Mouse (Mus musculus): Measurements from ENCODE around the gene Trp53i13. TPM values are rescaled to one million over a fixed set of nuclear protein-coding genes. Genes with fewer than 3 reads are reported as not detected.

The Trp53i13 gene
- polyA plus RNA-seq, 1 experiment from 2014 or later = 13.8 TPM

- Histone ChIP-seq H3K27me3 (replicated peaks; ENCODE audit: control insufficient read depth, insufficient read depth, low read length) (no peaks in the 10 kb centered on the region), H3K9me3 (ENCODE audit: control insufficient read depth, low read length) (no peaks in the 10 kb centered on the region), H3K36me3 (ENCODE audit: control insufficient read depth, insufficient read depth, low read length) (peaks cover 24% of the 10 kb centered on the region), H3K27ac (ENCODE audit: low read depth, low read length) (no peak overlapping the region), H3K9ac (ENCODE audit: low read depth, low read length) (peak overlapping the region; percentile 54), H3K4me3 (ENCODE audit: low read length) (peak overlapping the region; percentile 41), H3K4me2 (ENCODE audit: low read length) (peak overlapping the region; percentile 68), H3K4me1 (ENCODE audit: control insufficient read depth, insufficient read depth, low read depth, low read length) (peaks cover 11% of the 10 kb centered on the region)
- ATAC-seq = peak; percentile 60
- 21% methylated on average over 49 of the region's 49 CpGs for WGBS
These were observed 7.4 kb downstream of the Trp53i13 start for GRCm38 (mm10) chr11:77508068-77509021.

GRCm38 (mm10) chr11:77507426-77507825, 8.4 kb downstream of the Trp53i13 start:
- Histone ChIP-seq H3K27ac (ENCODE audit: low read depth, low read length) (no peak overlapping the region), H3K36me3 (ENCODE audit: control insufficient read depth, insufficient read depth, low read length) (peaks cover 27% of the 10 kb centered on the region), H3K9me3 (ENCODE audit: control insufficient read depth, low read length) (no peaks in the 10 kb centered on the region), H3K4me1 (ENCODE audit: control insufficient read depth, insufficient read depth, low read depth, low read length) (peaks cover 9% of the 10 kb centered on the region), H3K4me3 (ENCODE audit: low read length) (no peak overlapping the region), H3K9ac (ENCODE audit: low read depth, low read length) (no peak overlapping the region), H3K27me3 (replicated peaks; ENCODE audit: control insufficient read depth, insufficient read depth, low read length) (no peaks in the 10 kb centered on the region), H3K4me2 (ENCODE audit: low read length) (no peak overlapping the region)
- ATAC-seq = 0 out of 2 replicates have a peak, but pooled peaks have one; percentile 5
- WGBS = 75% methylated on average over 4 of the region's 4 CpGs

- Histone ChIP-seq H3K27me3 (replicated peaks; ENCODE audit: control insufficient read depth, insufficient read depth, low read length) (no peaks in the 10 kb centered on the region), H3K4me1 (ENCODE audit: control insufficient read depth, insufficient read depth, low read depth, low read length) (peaks cover 7% of the 10 kb centered on the region), H3K4me3 (ENCODE audit: low read length) (no peak overlapping the region), H3K9ac (ENCODE audit: low read depth, low read length) (no peak overlapping the region), H3K4me2 (ENCODE audit: low read length) (no peak overlapping the region), H3K27ac (ENCODE audit: low read depth, low read length) (no peak overlapping the region), H3K36me3 (ENCODE audit: control insufficient read depth, insufficient read depth, low read length) (peaks cover 27% of the 10 kb centered on the region), H3K9me3 (ENCODE audit: control insufficient read depth, low read length) (no peaks in the 10 kb centered on the region)
- no peak for ATAC-seq
- WGBS = 86% methylated on average over 6 of the region's 6 CpGs
These were observed 8.8 kb downstream of the Trp53i13 start for GRCm38 (mm10) chr11:77506941-77507340.

- Histone ChIP-seq H3K9ac (ENCODE audit: low read depth, low read length) (no peak overlapping the region), H3K4me1 (ENCODE audit: control insufficient read depth, insufficient read depth, low read depth, low read length) (peaks cover 7% of the 10 kb centered on the region), H3K27ac (ENCODE audit: low read depth, low read length) (no peak overlapping the region), H3K36me3 (ENCODE audit: control insufficient read depth, insufficient read depth, low read length) (peaks cover 27% of the 10 kb centered on the region), H3K27me3 (replicated peaks; ENCODE audit: control insufficient read depth, insufficient read depth, low read length) (no peaks in the 10 kb centered on the region), H3K4me2 (ENCODE audit: low read length) (no peak overlapping the region), H3K9me3 (ENCODE audit: control insufficient read depth, low read length) (no peaks in the 10 kb centered on the region), H3K4me3 (ENCODE audit: low read length) (no peak overlapping the region)
- WGBS = 78% methylated on average over 13 of the region's 14 CpGs
- no peak for ATAC-seq
These were observed 9.5 kb downstream of the Trp53i13 start for GRCm38 (mm10) chr11:77506273-77506672.

- Histone ChIP-seq H3K27me3 (replicated peaks; ENCODE audit: control insufficient read depth, insufficient read depth, low read length) (no peaks in the 10 kb centered on the region), H3K4me2 (ENCODE audit: low read length) (no peak overlapping the region), H3K4me1 (ENCODE audit: control insufficient read depth, insufficient read depth, low read depth, low read length) (peaks cover 12% of the 10 kb centered on the region), H3K27ac (ENCODE audit: low read depth, low read length) (no peak overlapping the region), H3K9me3 (ENCODE audit: control insufficient read depth, low read length) (no peaks in the 10 kb centered on the region), H3K4me3 (ENCODE audit: low read length) (no peak overlapping the region), H3K36me3 (ENCODE audit: control insufficient read depth, insufficient read depth, low read length) (peaks cover 31% of the 10 kb centered on the region), H3K9ac (ENCODE audit: low read depth, low read length) (no peak overlapping the region)
- WGBS = 91% methylated on average over 22 of the region's 22 CpGs
- ATAC-seq = no peak
These were observed 10.3 kb downstream of the Trp53i13 start for GRCm38 (mm10) chr11:77505291-77505980.

- Histone ChIP-seq H3K9ac (ENCODE audit: low read depth, low read length) (no peak overlapping the region), H3K27ac (ENCODE audit: low read depth, low read length) (no peak overlapping the region), H3K4me1 (ENCODE audit: control insufficient read depth, insufficient read depth, low read depth, low read length) (peaks cover 19% of the 10 kb centered on the region), H3K36me3 (ENCODE audit: control insufficient read depth, insufficient read depth, low read length) (peaks cover 40% of the 10 kb centered on the region), H3K4me3 (ENCODE audit: low read length) (no peak overlapping the region), H3K27me3 (replicated peaks; ENCODE audit: control insufficient read depth, insufficient read depth, low read length) (no peaks in the 10 kb centered on the region), H3K9me3 (ENCODE audit: control insufficient read depth, low read length) (no peaks in the 10 kb centered on the region), H3K4me2 (ENCODE audit: low read length) (no peak overlapping the region)
- 95% methylated on average over 19 of the region's 19 CpGs for WGBS
- ATAC-seq = no peak
These were observed 11.4 kb downstream of the Trp53i13 start for GRCm38 (mm10) chr11:77504377-77504776.

- no peaks in the 10 kb centered on the region for H3K9me3 ChIP-seq (ENCODE audit: control insufficient read depth, low read length)
- no peak overlapping the region for H3K27ac ChIP-seq (ENCODE audit: low read depth, low read length)
- H3K36me3 ChIP-seq (ENCODE audit: control insufficient read depth, insufficient read depth, low read length) = peaks cover 40% of the 10 kb centered on the region
- no peaks in the 10 kb centered on the region for H3K27me3 ChIP-seq (replicated peaks; ENCODE audit: control insufficient read depth, insufficient read depth, low read length)
- 76% methylated on average over 3 of the region's 3 CpGs for WGBS
- no peak overlapping the region for H3K4me2 ChIP-seq (ENCODE audit: low read length)
- no peak overlapping the region for H3K4me3 ChIP-seq (ENCODE audit: low read length)
- peaks cover 22% of the 10 kb centered on the region for H3K4me1 ChIP-seq (ENCODE audit: control insufficient read depth, insufficient read depth, low read depth, low read length)
- no peak overlapping the region for H3K9ac ChIP-seq (ENCODE audit: low read depth, low read length)
- ATAC-seq = no peak
These were observed 12.3 kb downstream of the Trp53i13 start for GRCm38 (mm10) chr11:77503511-77503910.

- H3K4me2 ChIP-seq (ENCODE audit: low read length) = no peak overlapping the region
- no peak overlapping the region for H3K9ac ChIP-seq (ENCODE audit: low read depth, low read length)
- ATAC-seq = no peak
- 83% methylated on average over 6 of the region's 6 CpGs for WGBS
- H3K4me1 ChIP-seq (ENCODE audit: control insufficient read depth, insufficient read depth, low read depth, low read length) = peaks cover 25% of the 10 kb centered on the region
- no peak overlapping the region for H3K27ac ChIP-seq (ENCODE audit: low read depth, low read length)
- H3K27me3 ChIP-seq (replicated peaks; ENCODE audit: control insufficient read depth, insufficient read depth, low read length) = no peaks in the 10 kb centered on the region
- no peaks in the 10 kb centered on the region for H3K9me3 ChIP-seq (ENCODE audit: control insufficient read depth, low read length)
- H3K4me3 ChIP-seq (ENCODE audit: low read length) = no peak overlapping the region
- peaks cover 40% of the 10 kb centered on the region for H3K36me3 ChIP-seq (ENCODE audit: control insufficient read depth, insufficient read depth, low read length)
These were observed 13.3 kb downstream of the Trp53i13 start for GRCm38 (mm10) chr11:77502481-77502880.

GRCm38 (mm10) chr11:77501971-77502370, 13.8 kb downstream of the Trp53i13 start:
- H3K4me1 ChIP-seq (ENCODE audit: control insufficient read depth, insufficient read depth, low read depth, low read length) = peaks cover 30% of the 10 kb centered on the region
- no peak for ATAC-seq
- 97% methylated on average over 4 of the region's 4 CpGs for WGBS

More at GRCm38 (mm10) chr11:77501971-77502370, 13.8 kb downstream of the Trp53i13 start:
- no peaks in the 10 kb centered on the region for H3K9me3 ChIP-seq (ENCODE audit: control insufficient read depth, low read length)
- no peak overlapping the region for H3K27ac ChIP-seq (ENCODE audit: low read depth, low read length)
- no peak overlapping the region for H3K9ac ChIP-seq (ENCODE audit: low read depth, low read length)
- H3K4me3 ChIP-seq (ENCODE audit: low read length) = no peak overlapping the region
- peaks cover 38% of the 10 kb centered on the region for H3K36me3 ChIP-seq (ENCODE audit: control insufficient read depth, insufficient read depth, low read length)
- H3K27me3 ChIP-seq (replicated peaks; ENCODE audit: control insufficient read depth, insufficient read depth, low read length) = no peaks in the 10 kb centered on the region
- H3K4me2 ChIP-seq (ENCODE audit: low read length) = no peak overlapping the region
